In genomic region chr11:53627859-53628258, GRCm38 (mm10) we compare ENCODE assay signal across 9 mouse cellular contexts. TPM values are rescaled to one million over a fixed set of nuclear protein-coding genes. Genes with fewer than 3 reads are reported as not detected.
A peak's percentile ranks its signal among the peaks of the same experiment; 100 is the strongest.
DNase-seq lines count a peak whose midpoint lies in the region; ATAC-seq lines count a peak whose summit lies in the region.
"Had no signal": no experiment of that assay in that cellular context is flagged by ENCODE, and none has a peak within 500 bp of the region (broad histone marks: within the 10 kb centered on the region; RNA-seq: fewer than 3 reads in every experiment).

No protein-coding gene starts in this region.

- H3K4me3 ChIP-seq in forebrain, embryonic 12.5 days (replicated peaks) = no peak overlapping the region
- H3K4me3 ChIP-seq in hindbrain, embryonic 13.5 days = no peak overlapping the region
- H3K4me3 ChIP-seq: neural tube, embryonic 12.5 days had no signal

- 14% methylated on average over 1 of the region's 1 CpGs for WGBS in forebrain, embryonic 12.5 days
- 24% methylated on average over 1 of the region's 1 CpGs for WGBS in hindbrain, embryonic 13.5 days

- DNase-seq in Muller cell, postnatal 12 days (ENCODE audit: inconsistent ontology term) = peak; percentile 55
- DNase-seq in c-Kit-positive CD71-positive TER-119-negative erythroid progenitor cells, embryonic 14.5 days (ENCODE audit: low read depth) = peak; percentile 93
- DNase-seq in layer of hippocampus, postnatal 25 days (ENCODE audit: extremely low spot score in 1 of 2, low spot score in 1 of 2) = peak; percentile 41 to 90
- DNase-seq in lung, postnatal 14 days = peak; percentile 88
- DNase-seq in right cerebral cortex, adult 2 months (ENCODE audit: low spot score in 2 of 2) = peak; percentile 83 to 84
- DNase-seq in urinary bladder, postnatal 36 days (ENCODE audit: low spot score in 2 of 2) = peak; percentile 48 to 68

- H3K36me3 ChIP-seq in forebrain, embryonic 12.5 days (replicated peaks) = no peaks in the 10 kb centered on the region
- H3K36me3 ChIP-seq in hindbrain, embryonic 13.5 days = no peaks in the 10 kb centered on the region
- H3K36me3 ChIP-seq: neural tube, embryonic 12.5 days had no signal

- 0 out of 2 replicates have a peak, but pooled peaks have one; percentile 73 for ATAC-seq in forebrain, embryonic 12.5 days (ENCODE audit: low FRiP score)
- ATAC-seq in hindbrain, embryonic 13.5 days (ENCODE audit: low FRiP score) = 0 out of 2 replicates have a peak, but pooled peaks have one; percentile 46

- no peak overlapping the region for H3K4me2 ChIP-seq in forebrain, embryonic 12.5 days
- H3K4me2 ChIP-seq in hindbrain, embryonic 13.5 days = no peak overlapping the region
- H3K4me2 ChIP-seq: neural tube, embryonic 12.5 days had no signal

- H3K4me1 ChIP-seq in forebrain, embryonic 12.5 days = no peaks in the 10 kb centered on the region
- H3K4me1 ChIP-seq in hindbrain, embryonic 13.5 days (replicated peaks) = no peaks in the 10 kb centered on the region
- H3K4me1 ChIP-seq: neural tube, embryonic 12.5 days had no signal

- H3K9me3 ChIP-seq in forebrain, embryonic 12.5 days = 0 out of 2 replicates have a peak, but pooled peaks cover 3% of the 10 kb centered on the region
- H3K9me3 ChIP-seq in hindbrain, embryonic 13.5 days = no peaks in the 10 kb centered on the region
- H3K9me3 ChIP-seq: neural tube, embryonic 12.5 days had no signal

- no peaks in the 10 kb centered on the region for H3K27me3 ChIP-seq in forebrain, embryonic 12.5 days
- H3K27me3 ChIP-seq in hindbrain, embryonic 13.5 days = no peaks in the 10 kb centered on the region
- H3K27me3 ChIP-seq: neural tube, embryonic 12.5 days had no signal

- no peak overlapping the region for H3K9ac ChIP-seq in forebrain, embryonic 12.5 days
- no peak overlapping the region for H3K9ac ChIP-seq in hindbrain, embryonic 13.5 days
- H3K9ac ChIP-seq: neural tube, embryonic 12.5 days had no signal

- no peak overlapping the region for H3K27ac ChIP-seq in forebrain, embryonic 12.5 days
- H3K27ac ChIP-seq in hindbrain, embryonic 13.5 days = no peak overlapping the region
- H3K27ac ChIP-seq: neural tube, embryonic 12.5 days had no signal

RNA-seq across cellular contexts. Expression of gene Il13, which starts 6.6 kb away (rescaled TPM):
- polyA plus RNA-seq in forebrain, embryonic 12.5 days (2016; fragmentation: Nextera tagmentation; extraction: Ambion mirVana) = not detected in 2 replicates
- not detected in 2 replicates for polyA plus RNA-seq in hindbrain, embryonic 13.5 days (2015; fragmentation: Nextera tagmentation; extraction: Ambion mirVana)
- not detected for total RNA-seq in layer of hippocampus, postnatal 25 days (2021)
- polyA plus RNA-seq: neural tube, embryonic 12.5 days had no signal

RNA-seq across cellular contexts. Expression of gene Il4, which starts 9.4 kb away (rescaled TPM):
- 1.4 and 2.6 TPM in 2 replicates for polyA plus RNA-seq in forebrain, embryonic 12.5 days (2016; fragmentation: Nextera tagmentation; extraction: Ambion mirVana)
- polyA plus RNA-seq in hindbrain, embryonic 13.5 days (2015; fragmentation: Nextera tagmentation; extraction: Ambion mirVana) = 3.9 and 4.6 TPM in 2 replicates
- total RNA-seq in layer of hippocampus, postnatal 25 days (2021) = not detected
